Mouse (Mus musculus): ENCODE measurements around the gene Prune2.

The Prune2 gene

DNA sequence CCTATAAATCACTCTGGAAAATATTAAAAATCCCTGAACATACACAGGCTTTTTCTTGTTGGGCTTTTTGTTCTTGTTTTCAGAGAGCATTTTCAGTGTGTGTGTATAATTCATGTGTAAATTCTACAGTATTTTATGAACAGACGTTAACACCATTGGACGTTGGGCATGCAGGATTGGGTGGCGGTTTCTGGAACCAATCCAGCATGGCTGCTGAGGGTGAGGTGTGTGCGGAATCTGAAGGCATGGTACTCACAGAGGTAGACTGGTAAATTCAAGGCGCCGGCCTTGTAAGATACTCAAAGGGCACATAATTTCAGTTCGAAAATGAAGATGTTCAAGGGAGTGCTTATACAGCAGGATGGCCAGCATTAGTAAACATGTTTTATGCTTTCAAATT is 251.2 kb downstream of the Prune2 start:
- DNase-seq (ENCODE audit: low spot score), result no peak

DNA sequence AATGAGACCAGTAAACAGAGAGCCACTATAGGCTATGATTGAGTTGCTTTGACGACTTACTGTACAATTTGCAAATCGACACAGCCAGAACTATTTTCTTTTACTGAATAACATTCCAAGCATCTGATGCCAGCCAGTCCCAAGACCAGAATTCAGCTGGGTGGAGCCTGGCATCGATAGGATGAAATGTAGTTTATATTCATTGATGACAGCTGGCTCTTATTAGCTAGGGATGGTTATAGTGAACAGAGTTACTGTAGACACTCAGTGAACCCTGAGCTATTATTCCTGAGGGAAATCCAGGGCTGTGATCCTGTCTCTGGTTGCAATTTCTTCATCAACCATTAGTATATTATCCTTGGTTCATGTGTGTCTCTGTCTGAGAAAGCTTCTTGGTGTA is 254.6 kb downstream of the Prune2 start:
- DNase-seq (ENCODE audit: low spot score), result no peak

GRCm38 (mm10) chr19:17214896-17215520 is 259.1 kb downstream of the Prune2 start:
- no peak for DNase-seq (ENCODE audit: low spot score)

DNA sequence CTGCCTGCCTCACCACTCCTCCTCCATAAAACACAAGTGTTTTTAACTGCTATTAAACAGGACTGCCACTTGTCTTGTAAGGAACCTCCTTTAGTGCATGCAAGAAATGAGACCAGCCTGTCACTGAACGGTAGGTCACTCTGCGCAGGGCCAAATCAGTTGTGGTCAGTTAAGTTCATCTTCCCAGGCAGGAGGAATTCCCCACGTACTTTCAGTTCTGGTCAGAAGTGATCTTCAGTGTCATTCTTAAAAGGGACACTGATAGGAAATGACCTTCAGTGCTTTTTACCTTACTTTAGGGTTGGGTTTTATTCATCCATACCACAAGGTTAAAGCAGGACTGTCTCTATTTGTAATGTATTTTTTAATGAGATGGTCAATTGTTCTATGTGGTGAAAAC is 262.3 kb downstream of the Prune2 start:
- DNase-seq (ENCODE audit: low spot score), result no peak

DNA sequence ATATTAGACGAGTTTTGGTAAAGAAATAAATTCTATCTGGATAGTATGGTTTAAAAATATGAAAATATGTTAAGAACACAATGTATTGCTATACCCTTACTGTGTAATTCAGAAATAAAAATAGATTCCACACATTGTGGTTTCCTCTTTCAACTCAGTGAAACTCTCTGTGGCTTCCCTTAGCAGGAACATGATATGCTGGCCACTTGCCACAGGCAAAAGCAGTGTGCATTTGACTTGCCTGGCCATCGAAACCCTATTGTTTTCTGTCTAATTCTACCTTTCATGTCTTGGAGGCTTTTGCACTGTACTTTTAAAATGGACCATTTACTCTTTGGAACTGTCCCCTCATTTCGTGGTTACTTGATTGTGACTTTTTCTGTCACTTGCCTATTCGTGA is 267.9 kb downstream of the Prune2 start:
- no peak for DNase-seq (ENCODE audit: low spot score)

DNA sequence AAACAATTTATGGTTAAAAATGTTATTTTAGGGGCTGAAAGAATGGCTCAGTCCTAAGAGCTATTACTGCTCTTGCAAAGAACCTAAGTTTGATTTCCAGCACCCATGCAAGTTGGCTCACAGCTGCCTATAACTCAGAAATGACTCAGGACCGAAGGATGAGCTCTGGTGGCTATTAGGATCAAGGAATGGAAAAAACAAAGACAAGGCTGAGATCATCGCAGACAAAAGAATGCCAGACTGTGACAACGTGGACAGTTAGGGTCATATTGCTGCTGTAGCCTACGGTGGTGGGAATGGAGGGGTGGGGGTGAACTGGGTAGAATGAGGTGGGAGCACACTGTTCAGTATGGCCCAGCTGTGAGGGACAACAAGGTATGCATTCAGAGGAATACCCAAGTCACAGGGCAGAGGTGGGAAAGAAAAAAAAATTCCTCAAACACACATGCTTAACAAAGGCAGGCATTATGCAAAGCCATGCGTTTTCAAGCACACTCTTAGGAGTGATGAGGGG is 269.7 kb downstream of the Prune2 start:
- no peak for DNase-seq (ENCODE audit: low spot score)

- DNase-seq (ENCODE audit: low spot score), result no peak
Measured at GRCm38 (mm10) chr19:17226096-17226495, 270.2 kb downstream of the Prune2 start.

DNA sequence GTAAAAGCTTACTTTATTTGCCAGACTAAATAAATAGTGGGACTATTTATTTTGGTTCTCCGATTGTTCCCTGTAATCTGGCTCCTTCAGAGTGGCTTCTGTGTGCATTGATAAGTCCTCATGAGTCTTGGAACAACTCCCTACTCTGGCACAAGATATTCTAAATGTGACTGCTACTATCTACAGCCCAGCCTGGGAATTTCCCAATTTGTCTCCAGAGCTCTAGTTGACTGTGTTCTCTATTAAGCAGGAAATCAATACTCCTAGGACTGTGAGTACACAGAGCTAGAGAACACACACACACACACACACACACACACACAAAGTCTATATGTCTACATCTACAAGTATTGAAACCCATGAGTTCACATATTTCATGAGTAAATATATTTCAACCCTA is 274.1 kb downstream of the Prune2 start:
- DNase-seq (ENCODE audit: low spot score), result no peak

DNA sequence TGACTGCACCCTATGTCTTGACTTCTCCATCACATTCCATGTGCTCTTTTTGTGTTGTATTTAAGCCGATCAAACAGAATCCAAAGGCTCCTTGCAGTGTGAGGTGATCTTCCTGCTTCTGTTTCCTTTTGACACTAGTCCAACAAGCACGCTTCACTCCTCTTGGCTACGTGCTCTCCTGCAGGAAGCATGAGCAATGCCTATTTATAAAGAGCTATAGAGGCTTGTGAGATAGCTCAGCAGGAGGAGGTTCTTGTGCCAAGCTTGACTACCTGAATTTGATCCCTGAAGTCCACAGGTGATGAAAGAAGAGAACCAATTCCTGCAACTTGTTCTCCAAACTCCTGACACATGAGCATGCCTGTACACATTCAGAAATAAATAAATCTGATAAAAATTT is 282.6 kb downstream of the Prune2 start:
- DNase-seq (ENCODE audit: low spot score), result no peak

DNA sequence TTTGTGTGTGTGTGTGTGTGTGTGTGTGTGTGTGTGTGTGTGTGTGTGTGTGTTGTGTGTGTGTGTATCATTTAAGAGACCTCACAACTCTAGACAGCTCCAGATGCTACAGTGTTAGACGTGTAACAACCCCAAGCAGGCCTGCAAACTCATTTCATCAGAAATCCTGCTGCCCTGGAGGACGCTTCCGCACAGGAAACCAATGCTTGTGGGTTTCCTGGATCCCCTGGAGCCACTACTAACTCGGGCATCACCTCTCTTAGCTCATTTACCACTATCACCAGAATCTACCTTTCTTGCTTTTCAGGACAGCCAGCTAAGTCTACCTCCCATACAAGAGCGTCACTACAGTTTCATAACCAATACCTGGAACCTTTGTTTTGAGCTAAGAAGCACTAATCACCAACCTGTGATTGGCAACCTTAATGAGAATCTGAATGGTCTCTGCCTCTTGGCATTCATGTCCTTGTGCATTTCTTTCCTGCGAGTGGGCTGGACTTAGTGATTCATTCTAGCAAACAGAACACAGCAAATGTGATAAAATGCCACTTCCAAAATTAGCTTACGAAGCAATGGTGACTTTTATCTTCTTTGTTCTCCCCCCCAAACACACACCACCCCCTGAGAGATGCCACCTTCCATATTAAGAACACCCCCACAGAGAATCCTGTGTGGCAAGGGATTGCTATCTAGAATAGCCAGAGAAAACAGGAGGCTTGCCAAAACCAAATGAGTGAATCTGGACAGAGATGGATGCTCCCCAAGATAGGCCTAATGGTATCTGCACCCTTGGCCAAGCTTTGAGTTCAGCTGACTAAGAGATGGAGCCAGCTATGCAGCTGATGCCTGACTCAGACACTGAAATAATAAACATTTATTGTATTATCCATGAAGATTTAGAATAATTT is 284.5 kb downstream of the Prune2 start:
- no peak for DNase-seq (ENCODE audit: low spot score)

- DNase-seq (ENCODE audit: low spot score), result no peak
Measured at GRCm38 (mm10) chr19:17241206-17241605, 285.3 kb downstream of the Prune2 start.

DNA sequence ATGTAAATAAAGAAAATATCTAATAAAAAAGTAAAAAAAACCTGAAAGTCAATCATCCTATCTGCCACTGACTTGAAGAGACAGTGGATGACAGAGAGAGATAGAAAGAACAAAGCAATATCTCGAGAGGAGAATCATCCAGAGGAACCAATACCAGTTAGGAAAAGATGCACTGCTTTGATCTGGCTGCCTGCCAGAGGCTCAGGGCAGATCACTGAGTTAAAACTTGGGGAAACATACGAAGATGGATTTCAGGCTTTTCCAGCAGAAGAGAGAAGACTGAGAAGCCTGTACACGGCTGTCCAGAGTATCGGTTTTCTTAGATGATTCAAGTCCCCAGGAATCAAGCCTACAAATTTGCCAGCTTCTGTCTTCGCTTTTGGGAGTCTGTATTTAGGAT is 287.0 kb downstream of the Prune2 start:
- DNase-seq (ENCODE audit: low spot score), result no peak

DNA sequence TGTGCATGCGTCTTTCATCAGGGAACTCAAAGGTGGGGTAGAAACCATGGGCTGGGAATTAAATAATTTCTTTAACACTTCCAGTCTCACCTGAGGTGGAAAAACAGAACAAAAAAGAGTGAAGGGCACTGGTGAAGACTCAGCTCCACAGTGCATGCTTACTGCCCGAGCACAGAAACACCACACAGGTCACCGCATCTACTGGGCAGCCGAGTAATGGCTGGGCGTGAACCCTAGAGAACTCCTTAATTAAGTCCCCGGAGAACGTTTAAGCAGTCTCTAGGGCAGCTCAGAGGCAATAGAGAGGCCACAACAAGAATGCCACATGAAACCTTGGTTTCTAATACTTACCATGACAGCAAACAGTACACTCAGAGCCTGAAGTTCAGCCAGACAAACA is 288.6 kb downstream of the Prune2 start:
- no peak for DNase-seq (ENCODE audit: low spot score)

DNA sequence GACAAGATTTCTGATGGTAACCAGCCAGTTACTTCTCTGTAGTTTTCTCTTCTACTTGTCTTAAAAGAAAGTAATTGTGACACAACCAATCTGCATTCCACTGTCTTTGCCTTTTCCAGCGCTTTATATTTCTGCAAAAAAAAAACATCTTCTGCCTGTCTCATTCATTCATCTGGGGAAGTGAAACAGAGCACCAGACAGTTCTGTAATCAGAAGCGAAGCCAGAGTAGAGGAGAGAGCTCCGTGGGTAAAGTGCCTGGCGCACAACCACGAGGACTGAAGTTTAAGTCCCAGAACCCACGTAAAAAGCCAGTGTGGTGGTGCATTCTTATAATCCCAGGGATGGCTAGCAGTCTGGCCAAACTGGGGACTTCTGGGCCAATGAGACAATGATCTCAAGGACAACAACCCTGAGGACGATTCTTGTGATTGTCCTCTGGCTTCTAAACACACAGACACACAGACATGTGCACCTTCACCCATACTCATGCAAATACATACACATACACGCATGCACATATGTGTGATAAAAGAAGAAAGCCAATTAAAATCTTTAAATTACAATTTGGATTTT is 291.5 kb downstream of the Prune2 start:
- no peak for DNase-seq (ENCODE audit: low spot score)

- DNase-seq (ENCODE audit: low spot score), result no peak
Measured at GRCm38 (mm10) chr19:17249691-17250090, 293.8 kb downstream of the Prune2 start.

GRCm38 (mm10) chr19:17250801-17251200 is 294.9 kb downstream of the Prune2 start:
- DNase-seq (ENCODE audit: low spot score), result no peak

GRCm38 (mm10) chr19:17251453-17251852 is 295.5 kb downstream of the Prune2 start:
- no peak for DNase-seq (ENCODE audit: low spot score)

GRCm38 (mm10) chr19:17252845-17253244 is 296.9 kb downstream of the Prune2 start:
- no peak for DNase-seq (ENCODE audit: low spot score)

DNA sequence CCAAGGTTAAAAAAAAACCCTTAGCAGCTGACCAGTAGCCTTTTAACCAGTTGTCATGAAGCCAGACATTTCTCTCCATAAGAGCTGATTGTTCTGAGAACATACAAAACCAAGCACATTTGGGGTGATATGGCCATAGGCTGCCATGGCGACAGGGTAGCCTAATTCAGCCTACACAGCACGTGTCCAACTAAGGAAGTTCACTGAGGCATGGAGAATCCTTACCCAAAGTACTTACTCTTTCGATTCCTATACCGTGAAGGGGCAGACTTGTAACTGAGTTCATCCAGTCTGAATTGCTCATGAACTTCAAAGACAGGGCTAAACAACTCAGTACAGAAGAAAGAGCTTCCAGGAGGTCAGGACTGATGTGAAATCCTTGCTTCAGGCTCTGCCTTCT is 299.6 kb downstream of the Prune2 start:
- no peak for DNase-seq (ENCODE audit: low spot score)

- peak; percentile 17 for DNase-seq (ENCODE audit: low spot score)
Measured at GRCm38 (mm10) chr19:17256388-17256787, 300.5 kb downstream of the Prune2 start.

- DNase-seq (ENCODE audit: low spot score), result peak; percentile 69
Measured at GRCm38 (mm10) chr19:17256867-17257266, 300.9 kb downstream of the Prune2 start.

DNA sequence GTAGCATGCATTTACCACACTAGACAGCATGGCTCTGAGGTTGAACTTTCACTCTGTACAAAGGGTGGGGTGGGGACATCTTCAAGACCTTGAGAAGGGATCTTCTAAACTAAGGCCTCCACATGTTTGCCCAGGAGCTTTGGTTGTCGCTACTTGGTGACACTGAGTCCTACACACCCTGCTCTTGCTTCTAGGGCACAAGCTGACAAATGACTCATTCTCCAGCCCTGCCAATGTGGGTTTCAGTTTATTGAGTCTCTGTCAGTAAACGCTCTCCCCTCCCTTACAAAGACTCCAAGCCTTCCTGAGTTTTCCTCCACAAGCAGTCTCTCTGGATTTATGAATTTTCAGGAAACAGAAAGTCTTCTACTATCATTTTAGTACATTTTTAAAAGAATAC is 307.3 kb downstream of the Prune2 start:
- DNase-seq (ENCODE audit: low spot score), result no peak
